Mouse (Mus musculus) heart, embryonic 16.5 days (tissue): ENCODE results near the gene Ntn4. TPM values are rescaled to one million over a fixed set of nuclear protein-coding genes. Genes with fewer than 3 reads are reported as not detected.

ENCODE experiments used
- ATAC-seq: fragments of 200-750 bp; cut with Nextera tagmentation; replicated peaks from 2 replicates; pipeline ENCODE4 v1.8.0; 2017; ENCODE audit warnings: moderate number of reproducible peaks; ENCODE audit not compliant: insufficient read depth, low FRiP score; ENCODE audit errors: extremely low read depth
- H3K27ac ChIP-seq: fragments of 300-500 bp; sonication (generic); 2 replicates; pipeline ENCODE4 v1.5.1; 2014; ENCODE audit warnings: mild to moderate bottlenecking, low read length, control low read depth, moderate library complexity
- H3K27me3 ChIP-seq: fragments of 300-500 bp; sonication (generic); 2 replicates; pipeline ENCODE4 v1.6.1; 2014; ENCODE audit warnings: low read length, mixed read lengths; ENCODE audit not compliant: control insufficient read depth, insufficient read depth
- H3K36me3 ChIP-seq: fragments of 300-500 bp; sonication (generic); 2 replicates; pipeline ENCODE4 v1.6.1; 2014; ENCODE audit not compliant: control insufficient read depth, insufficient read depth
- H3K4me1 ChIP-seq: fragments of 300-500 bp; sonication (generic); 2 replicates; pipeline ENCODE4 v1.6.1; 2014; ENCODE audit warnings: low read length, mixed read lengths; ENCODE audit not compliant: control insufficient read depth, insufficient read depth
- H3K4me2 ChIP-seq: fragments of 300-500 bp; sonication (generic); 2 replicates; pipeline ENCODE4 v1.6.1; 2014; ENCODE audit warnings: low read depth, mild to moderate bottlenecking, control low read depth, low read length
- H3K4me3 ChIP-seq: fragments of 300-500 bp; sonication (generic); 2 replicates; pipeline ENCODE4 v1.5.1; 2014; ENCODE audit warnings: mild to moderate bottlenecking, control low read depth, low read length
- H3K9ac ChIP-seq: fragments of 300-500 bp; sonication (generic); 2 replicates; pipeline ENCODE4 v1.6.1; 2014; ENCODE audit warnings: low read length, control low read depth
- H3K9me3 ChIP-seq: fragments of 300-500 bp; sonication (generic); replicated peaks from 2 replicates; pipeline ENCODE4 v1.6.1; 2016; ENCODE audit warnings: low read length; ENCODE audit not compliant: control insufficient read depth
- whole genome bisulfite sequencing: fragments of 180-500 bp; shearing (Covaris S2); extraction: QIAGEN DNeasy Blood & Tissue Kit; methylation state at CpG from one replicate; pipeline ENCODE4 v1.1.7; 2014; 5-methylcytosine and 5-hydroxymethylcytosine counted together
- polyA plus RNA-seq: library from polyadenylated mRNA; unstranded; fragments of >200 nt; fragmentation: Nextera tagmentation; extraction: Ambion mirVana; gene quantifications from 2 replicates; pipeline ENCODE4 v1.2.1, GENCODE M21; 2015

Ntn4 gene
- polyA plus RNA-seq, 1 experiment from 2014 or later, result 2.8 TPM

DNA sequence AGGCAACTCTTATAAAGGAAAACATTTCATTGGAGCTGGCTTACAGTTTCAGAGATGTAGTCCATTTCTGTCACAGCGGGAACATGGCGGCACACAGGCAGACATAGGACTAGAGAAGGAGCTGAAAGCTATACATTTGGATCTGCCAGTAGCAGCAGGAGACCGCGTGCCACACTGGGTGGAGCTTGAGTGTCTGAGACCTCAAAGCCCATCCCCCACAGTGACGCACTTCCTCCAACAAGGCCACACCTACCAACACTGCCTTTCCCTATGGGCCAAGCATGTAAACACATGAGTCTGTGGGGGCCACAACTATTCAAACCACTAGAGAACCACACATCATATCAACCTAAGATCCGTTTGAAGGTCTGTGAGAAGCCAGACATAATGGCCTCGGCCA, 31.2 kb upstream of the Ntn4 start:
- Histone ChIP-seq H3K4me1 (no peaks in the 10 kb centered on the region), H3K27me3 (no peaks in the 10 kb centered on the region), H3K9ac (no peak overlapping the region), H3K9me3 (peaks cover 13% of the 10 kb centered on the region), H3K4me3 (no peak overlapping the region), H3K27ac (no peak overlapping the region), H3K4me2 (no peak overlapping the region), H3K36me3 (no peaks in the 10 kb centered on the region)
- WGBS, result 91% methylated on average over 7 of the region's 7 CpGs
- no peak for ATAC-seq

GRCm38 (mm10) chr10:93610896-93611295, 29.6 kb upstream of the Ntn4 start:
- H3K9ac ChIP-seq, result no peak overlapping the region
- peaks cover 13% of the 10 kb centered on the region for H3K9me3 ChIP-seq
- no peaks in the 10 kb centered on the region for H3K27me3 ChIP-seq
- no peak overlapping the region for H3K4me3 ChIP-seq
- no peak for ATAC-seq
- no peaks in the 10 kb centered on the region for H3K4me1 ChIP-seq
- no peak overlapping the region for H3K4me2 ChIP-seq
- no peak overlapping the region for H3K27ac ChIP-seq
- no peaks in the 10 kb centered on the region for H3K36me3 ChIP-seq
- WGBS, result 100% methylated on average over 1 of the region's 1 CpGs

DNA sequence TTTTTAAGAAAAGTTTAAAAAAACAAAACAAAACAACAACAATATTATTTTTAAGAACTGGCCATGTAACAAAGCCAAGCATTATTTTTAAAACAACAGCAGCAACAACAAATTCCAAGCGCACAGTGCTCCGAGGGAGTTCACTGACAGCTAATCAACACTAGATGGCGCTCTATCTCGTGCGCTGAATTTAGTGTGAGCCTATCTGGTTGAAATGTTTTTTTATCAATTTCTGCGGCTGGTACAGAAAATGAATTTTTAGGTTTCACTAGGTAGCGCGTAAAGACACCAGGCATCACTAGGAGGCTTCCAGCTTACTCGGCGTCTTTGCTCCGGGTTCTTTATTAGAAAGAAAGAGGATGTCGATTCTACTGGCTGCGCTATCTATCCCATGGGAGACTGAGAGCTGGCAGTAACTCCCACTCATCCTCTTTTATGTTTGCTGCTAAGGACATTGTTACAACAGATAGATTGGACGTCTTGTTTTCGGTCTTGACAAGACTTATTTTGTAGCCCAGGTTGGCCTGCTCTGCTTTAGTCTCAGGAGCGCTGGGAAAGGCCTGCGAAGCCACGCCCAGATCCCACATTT, 29.0 kb upstream of the Ntn4 start:
- no peak overlapping the region for H3K9ac ChIP-seq
- H3K4me1 ChIP-seq, result no peaks in the 10 kb centered on the region
- no peak for ATAC-seq
- no peaks in the 10 kb centered on the region for H3K36me3 ChIP-seq
- no peak overlapping the region for H3K4me3 ChIP-seq
- 38% methylated on average over 18 of the region's 18 CpGs for WGBS
- H3K27ac ChIP-seq, result no peak overlapping the region
- peak overlapping the region; percentile 42; the same call in 1 of the 2 replicates for H3K4me2 ChIP-seq
- H3K9me3 ChIP-seq, result peaks cover 13% of the 10 kb centered on the region
- H3K27me3 ChIP-seq, result no peaks in the 10 kb centered on the region

DNA sequence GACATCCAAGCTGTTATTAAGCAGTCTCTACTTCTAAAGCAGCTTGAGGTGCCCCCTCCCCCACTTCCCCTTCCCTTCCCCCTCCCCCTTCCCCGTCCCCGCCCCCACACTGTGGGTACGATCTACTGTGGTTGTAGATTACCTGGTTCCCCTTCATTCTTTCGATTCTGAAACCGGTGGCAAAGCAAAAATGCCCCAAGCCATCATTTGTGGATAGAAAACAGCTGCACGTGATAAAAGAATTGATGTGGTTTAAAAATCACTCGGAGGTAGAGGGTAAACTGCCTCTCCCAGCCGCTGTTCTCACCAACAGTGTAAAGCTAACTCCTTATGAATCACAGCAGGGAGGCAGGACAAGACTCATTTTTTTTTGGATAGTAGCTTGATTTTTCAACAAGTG, 25.6 kb upstream of the Ntn4 start:
- ATAC-seq, result no peak
- H3K9ac ChIP-seq, result no peak overlapping the region
- H3K27me3 ChIP-seq, result no peaks in the 10 kb centered on the region
- H3K4me3 ChIP-seq, result no peak overlapping the region
- H3K9me3 ChIP-seq, result no peaks in the 10 kb centered on the region
- no peaks in the 10 kb centered on the region for H3K36me3 ChIP-seq
- WGBS, result 68% methylated on average over 8 of the region's 8 CpGs
- no peaks in the 10 kb centered on the region for H3K4me1 ChIP-seq
- no peak overlapping the region for H3K4me2 ChIP-seq
- no peak overlapping the region for H3K27ac ChIP-seq

DNA sequence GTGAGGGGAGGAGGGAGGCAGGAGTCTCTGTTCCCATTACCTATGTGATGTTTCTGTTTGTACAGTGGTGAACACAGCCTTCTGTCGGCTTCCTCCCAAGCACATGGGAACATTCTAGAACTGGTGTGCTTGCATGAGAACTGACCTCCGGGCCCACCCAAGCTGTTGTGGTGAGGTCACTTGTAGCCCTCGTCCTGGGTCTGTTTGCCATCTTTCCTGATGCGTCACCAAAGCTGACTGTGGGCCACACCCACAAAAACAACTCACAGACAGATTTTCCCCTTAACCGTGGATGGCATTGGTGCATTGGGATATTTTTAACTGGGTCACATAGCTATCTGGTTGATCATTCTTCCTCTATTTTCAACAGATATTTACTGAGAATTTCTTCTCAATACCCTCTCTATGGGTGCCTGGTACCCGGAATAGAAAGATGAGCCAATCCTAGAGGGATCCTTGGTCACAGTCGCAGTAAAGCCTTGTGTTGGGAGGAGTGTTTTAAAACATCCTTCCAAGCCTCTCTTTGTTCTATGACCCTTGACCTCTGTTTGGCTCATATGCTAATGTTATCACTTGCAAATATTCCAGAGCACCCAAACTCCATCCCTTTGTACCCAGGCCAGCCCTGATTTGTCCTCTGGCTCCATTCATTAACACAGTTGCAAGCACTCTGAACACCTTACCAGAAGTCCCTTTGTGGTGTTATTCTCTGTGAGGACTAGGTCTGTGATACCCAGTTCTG, 19.9 kb upstream of the Ntn4 start:
- Histone ChIP-seq H3K27me3 (no peaks in the 10 kb centered on the region), H3K27ac (no peak overlapping the region), H3K9ac (no peak overlapping the region), H3K36me3 (no peaks in the 10 kb centered on the region), H3K4me3 (no peak overlapping the region), H3K4me2 (no peak overlapping the region), H3K9me3 (no peaks in the 10 kb centered on the region), H3K4me1 (no peaks in the 10 kb centered on the region)
- ATAC-seq, result no peak
- WGBS, result 62% methylated on average over 7 of the region's 7 CpGs

GRCm38 (mm10) chr10:93623725-93624124, 16.8 kb upstream of the Ntn4 start:
- H3K4me3 ChIP-seq, result no peak overlapping the region
- no peak overlapping the region for H3K9ac ChIP-seq
- no peak overlapping the region for H3K27ac ChIP-seq
- 65% methylated on average over 9 of the region's 9 CpGs for WGBS
- H3K4me1 ChIP-seq, result no peaks in the 10 kb centered on the region
- H3K4me2 ChIP-seq, result no peak overlapping the region
- no peaks in the 10 kb centered on the region for H3K36me3 ChIP-seq
- no peak for ATAC-seq
- no peaks in the 10 kb centered on the region for H3K27me3 ChIP-seq
- no peaks in the 10 kb centered on the region for H3K9me3 ChIP-seq

DNA sequence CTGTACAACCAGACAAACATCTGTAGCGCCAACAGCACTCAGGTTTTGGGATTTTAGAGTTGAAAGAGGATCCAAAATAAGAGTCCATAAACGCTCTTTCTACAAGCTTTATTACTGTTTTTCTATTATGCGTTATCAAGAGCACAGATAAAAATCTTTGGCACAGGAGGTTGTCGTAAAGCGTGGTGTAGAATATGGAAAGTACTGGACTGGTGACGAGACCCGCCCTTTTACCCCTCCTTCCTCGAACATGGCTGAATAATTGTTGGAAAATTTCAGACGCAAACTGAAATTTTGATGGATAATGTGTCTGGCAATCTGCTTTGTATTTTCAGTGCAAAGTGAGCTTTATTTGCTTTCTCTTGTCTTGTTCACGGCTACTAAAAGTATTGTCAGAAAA, 16.3 kb upstream of the Ntn4 start:
- no peaks in the 10 kb centered on the region for H3K27me3 ChIP-seq
- no peak overlapping the region for H3K27ac ChIP-seq
- ATAC-seq, result no peak
- no peaks in the 10 kb centered on the region for H3K9me3 ChIP-seq
- H3K36me3 ChIP-seq, result no peaks in the 10 kb centered on the region
- 73% methylated on average over 10 of the region's 10 CpGs for WGBS
- H3K9ac ChIP-seq, result no peak overlapping the region
- no peak overlapping the region for H3K4me3 ChIP-seq
- H3K4me2 ChIP-seq, result no peak overlapping the region
- H3K4me1 ChIP-seq, result no peaks in the 10 kb centered on the region

GRCm38 (mm10) chr10:93630310-93630709, 10.2 kb upstream of the Ntn4 start:
- Histone ChIP-seq H3K4me2 (no peak overlapping the region), H3K9me3 (0 out of 2 replicates have a peak, but pooled peaks cover 2% of the 10 kb centered on the region), H3K9ac (no peak overlapping the region), H3K27me3 (peaks cover 4% of the 10 kb centered on the region; the same call in 1 of the 2 replicates), H3K4me1 (no peaks in the 10 kb centered on the region), H3K4me3 (no peak overlapping the region), H3K36me3 (no peaks in the 10 kb centered on the region), H3K27ac (no peak overlapping the region)
- ATAC-seq, result no peak
- 90% methylated on average over 5 of the region's 5 CpGs for WGBS

- H3K27me3 ChIP-seq, result peaks cover 13% of the 10 kb centered on the region
- 0 out of 2 replicates have a peak, but pooled peaks cover 2% of the 10 kb centered on the region for H3K9me3 ChIP-seq
- no peak for ATAC-seq
- H3K27ac ChIP-seq, result no peak overlapping the region
- H3K4me1 ChIP-seq, result no peaks in the 10 kb centered on the region
- H3K36me3 ChIP-seq, result no peaks in the 10 kb centered on the region
- no peak overlapping the region for H3K9ac ChIP-seq
- 67% methylated on average over 4 of the region's 4 CpGs for WGBS
- no peak overlapping the region for H3K4me3 ChIP-seq
- H3K4me2 ChIP-seq, result no peak overlapping the region
Observed at GRCm38 (mm10) chr10:93632086-93632485, 8.4 kb upstream of the Ntn4 start.
